Mouse (Mus musculus) cerebellum, adult 2 months (tissue): ENCODE data around the gene Cd63. TPM values are rescaled to one million over a fixed set of nuclear protein-coding genes. Genes with fewer than 3 reads are reported as not detected.

ENCODE experiments used
- DNase-seq, 2 experiments: peaks; one replicate each; pipeline ENCODE4 v3.0.0; 2021
- H3K27ac ChIP-seq: fragments of 200-500 bp; 2 replicates; pipeline ENCODE4 v1.5.1; 2012; ENCODE audit warnings: low read length, control low read depth, inconsistent platforms; ENCODE audit not compliant: insufficient read depth
- H3K27me3 ChIP-seq: fragments of 200-500 bp; 2 replicates; pipeline ENCODE4 v1.6.1; 2012; ENCODE audit warnings: inconsistent platforms, mild to moderate bottlenecking, low read length, moderate library complexity; ENCODE audit not compliant: control insufficient read depth, insufficient read depth
- H3K4me1 ChIP-seq: fragments of 200-500 bp; 2 replicates; pipeline ENCODE4 v1.6.1; 2011; ENCODE audit warnings: low read length; ENCODE audit not compliant: control insufficient read depth, insufficient read depth
- H3K4me3 ChIP-seq: fragments of 200-500 bp; replicated peaks from 2 replicates; pipeline ENCODE3; 2011; ENCODE audit warnings: mild to moderate bottlenecking, low read depth, low read length, control low read depth; ENCODE audit not compliant: insufficient read depth
- CTCF ChIP-seq: fragments of 200-500 bp; IDR thresholded peaks from 2 replicates; pipeline ENCODE4 v1.5.1; 2011; ENCODE audit warnings: low read depth, mild to moderate bottlenecking, control low read depth, low read length, moderate library complexity, borderline replicate concordance; ENCODE audit not compliant: insufficient read depth
- POLR2A ChIP-seq: fragments of 200-500 bp; IDR thresholded peaks from 2 replicates; pipeline ENCODE4 v1.6.1; 2011; ENCODE audit warnings: low read length, control low read depth, borderline replicate concordance; ENCODE audit not compliant: insufficient read depth
- WGBS: fragments of 180-500 bp; shearing (Covaris S2); methylation state at CpG from one replicate; pipeline ENCODE4 v1.1.7; 2018; 5-methylcytosine and 5-hydroxymethylcytosine counted together
- polyA plus RNA-seq: library from polyadenylated mRNA; depleted of rRNA; stranded (reverse); fragments of >200 nt; gene quantifications from 2 replicates; pipeline ENCODE4 v1.2.3, GENCODE M21; 2012; rRNA removed

The Cd63 gene
- 108 and 110 TPM in 2 replicates for polyA plus RNA-seq

DNA sequence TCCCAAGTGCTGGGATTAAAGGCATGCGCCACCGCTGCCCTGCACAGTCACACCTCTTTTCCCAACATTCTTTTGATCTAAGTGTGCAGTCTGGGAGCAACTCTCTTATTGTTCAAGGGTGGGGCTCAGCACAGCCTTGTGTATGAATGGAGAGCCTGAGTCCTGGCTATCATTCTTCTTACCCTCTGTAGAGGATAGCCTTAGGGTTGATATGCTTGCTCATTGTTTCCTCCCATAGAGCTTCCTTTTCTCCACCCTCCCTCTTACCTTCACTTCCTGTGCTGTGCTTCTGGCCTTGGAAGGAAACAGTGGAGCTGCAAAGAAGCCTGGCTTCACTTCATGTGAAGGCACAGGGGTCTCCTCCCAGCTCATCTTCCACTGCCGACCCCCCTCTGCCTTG, at the start of gene Cd63:
TSS of gene Cd63 (plus strand) at position 292 of the 400 bp plus-strand sequence.
- 92% methylated on average over 3 of the region's 3 CpGs for WGBS
- TF ChIP-seq POLR2A (no peak), CTCF (no peak)
- Histone ChIP-seq H3K27ac (no peak within 1 kb of the TSS), H3K4me3 (no peak within 1 kb of the TSS), H3K4me1 (no peaks in the 10 kb centered on the region), H3K27me3 (no peaks in the 10 kb centered on the region)
- DNase-seq: no peak

DNA sequence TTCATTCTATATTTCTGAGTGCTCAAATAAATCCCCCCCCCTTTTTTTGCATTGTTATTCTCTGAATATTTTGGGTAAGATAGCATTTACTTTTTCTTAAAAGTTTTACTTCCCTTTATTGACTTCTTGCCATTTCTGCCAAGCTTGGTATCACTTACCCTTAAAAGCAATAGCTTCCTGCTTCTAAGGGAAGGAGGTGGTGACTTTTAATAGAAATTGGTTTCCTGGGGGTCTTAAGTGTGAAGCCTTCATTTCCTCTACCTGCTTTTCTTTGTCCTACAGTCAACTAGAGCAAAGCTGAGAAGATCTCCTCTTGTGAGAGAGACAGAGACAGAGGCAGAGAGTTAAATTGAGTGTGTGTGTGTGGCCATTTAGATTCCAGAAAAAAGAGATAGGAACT, 39.6 kb upstream of the Cd63 start:
- Histone ChIP-seq H3K4me1 (no peaks in the 10 kb centered on the region), H3K27me3 (no peaks in the 10 kb centered on the region), H3K4me3 (no peak overlapping the region), H3K27ac (no peak overlapping the region)
- TF ChIP-seq POLR2A (no peak), CTCF (no peak)
- DNase-seq: no peak

- H3K27me3 ChIP-seq: no peaks in the 10 kb centered on the region
- no peaks in the 10 kb centered on the region for H3K4me1 ChIP-seq
- TF ChIP-seq CTCF (no peak), POLR2A (no peak)
- DNase-seq: no peak
- H3K4me3 ChIP-seq: no peak overlapping the region
- no peak overlapping the region for H3K27ac ChIP-seq
- whole genome bisulfite sequencing: 89% methylated on average over 3 of the region's 3 CpGs
Measured at GRCm38 (mm10) chr10:128866042-128866441, 34.7 kb upstream of the Cd63 start.

- Histone ChIP-seq H3K4me1 (no peaks in the 10 kb centered on the region), H3K27me3 (no peaks in the 10 kb centered on the region), H3K27ac (no peak overlapping the region), H3K4me3 (no peak overlapping the region)
- no peak for DNase-seq
- TF ChIP-seq POLR2A: no peak
- TF ChIP-seq CTCF: no peak
- WGBS: 94% methylated on average over 1 of the region's 1 CpGs
Measured at GRCm38 (mm10) chr10:128866518-128866917, 34.3 kb upstream of the Cd63 start.

GRCm38 (mm10) chr10:128870341-128870740, 30.4 kb upstream of the Cd63 start:
- no peak overlapping the region for H3K4me3 ChIP-seq
- no peak overlapping the region for H3K27ac ChIP-seq
- no peaks in the 10 kb centered on the region for H3K27me3 ChIP-seq
- TF ChIP-seq POLR2A (no peak), CTCF (no peak)
- DNase-seq: no peak
- H3K4me1 ChIP-seq: no peaks in the 10 kb centered on the region
- WGBS: 78% methylated on average over 3 of the region's 3 CpGs

DNA sequence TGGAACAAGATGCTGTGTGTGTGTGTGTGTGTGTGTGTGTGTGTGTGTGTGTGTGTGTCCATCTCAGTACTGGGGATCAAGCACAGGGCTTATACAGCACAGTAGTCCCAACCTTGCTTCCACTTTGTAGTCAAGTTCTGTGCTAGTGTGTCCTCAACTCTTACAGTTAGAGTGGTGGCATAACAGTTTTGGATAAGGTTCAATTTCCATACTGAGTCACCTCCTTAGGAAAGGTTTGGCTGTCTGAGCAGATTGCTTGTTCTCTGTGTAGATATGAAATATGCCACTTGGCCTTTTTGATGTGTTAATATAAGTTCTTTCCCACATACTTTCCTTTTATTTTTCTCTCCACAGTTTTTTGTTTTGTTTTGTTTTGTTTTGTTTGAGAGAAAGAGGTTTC, 22.5 kb upstream of the Cd63 start:
- no peaks in the 10 kb centered on the region for H3K4me1 ChIP-seq
- no peak overlapping the region for H3K27ac ChIP-seq
- H3K4me3 ChIP-seq: no peak overlapping the region
- no peak for TF ChIP-seq POLR2A
- no peak for TF ChIP-seq CTCF
- no peaks in the 10 kb centered on the region for H3K27me3 ChIP-seq
- no peak for DNase-seq

GRCm38 (mm10) chr10:128878811-128879210, 22.0 kb upstream of the Cd63 start:
- WGBS: 74% methylated on average over 2 of the region's 2 CpGs
- no peak for DNase-seq
- Histone ChIP-seq H3K27me3 (no peaks in the 10 kb centered on the region), H3K4me1 (no peaks in the 10 kb centered on the region), H3K27ac (no peak overlapping the region), H3K4me3 (no peak overlapping the region)
- TF ChIP-seq CTCF (no peak), POLR2A (no peak)

DNA sequence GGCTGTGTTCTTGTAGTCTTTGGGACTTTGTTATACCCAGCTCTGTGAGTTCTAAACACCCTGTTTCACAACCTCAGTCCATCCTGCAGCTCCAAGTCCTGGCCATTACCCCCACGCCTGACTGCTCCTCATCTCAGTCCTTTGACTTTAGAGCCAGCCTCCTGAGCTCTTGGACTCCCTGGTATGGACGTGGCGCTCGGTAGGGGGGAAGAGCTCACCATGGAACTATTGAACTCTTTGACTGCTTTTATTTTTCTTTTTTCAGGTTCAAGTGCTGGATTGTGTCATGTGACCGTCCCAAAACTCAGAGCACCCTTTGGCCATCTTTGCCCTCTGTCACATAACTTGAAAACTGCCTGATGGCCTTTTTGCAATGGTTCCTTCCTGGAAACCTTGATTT, 18.7 kb upstream of the Cd63 start:
- no peak overlapping the region for H3K27ac ChIP-seq
- WGBS: 81% methylated on average over 5 of the region's 5 CpGs
- DNase-seq: no peak
- no peak for TF ChIP-seq CTCF
- TF ChIP-seq POLR2A: no peak
- no peaks in the 10 kb centered on the region for H3K4me1 ChIP-seq
- H3K27me3 ChIP-seq: no peaks in the 10 kb centered on the region
- H3K4me3 ChIP-seq: no peak overlapping the region
